Mouse (Mus musculus) lung, postnatal 0 days (tissue): ENCODE results near the gene Ctnnal1. TPM values are rescaled to one million over a fixed set of nuclear protein-coding genes. Genes with fewer than 3 reads are reported as not detected.

Source experiments
- ATAC-seq: fragments of 200-750 bp; cut with Nextera tagmentation; 2 replicates; pipeline ENCODE4 v1.8.0; 2017; ENCODE audit warnings: moderate library complexity
- DNase-seq: peaks from one replicate; pipeline ENCODE4 v3.0.0-alpha.2; 2016; ENCODE audit warnings: low spot score
- H3K27ac ChIP-seq: fragments of 300-500 bp; sonication (generic); 2 replicates; pipeline ENCODE4 v1.5.1; 2014; ENCODE audit warnings: antibody characterized with exemption, mild to moderate bottlenecking, low read length, mixed read lengths
- H3K27me3 ChIP-seq: fragments of 300-500 bp; sonication (generic); replicated peaks from 2 replicates; pipeline ENCODE4 v1.6.1; 2014; ENCODE audit warnings: low read length, mixed read lengths; ENCODE audit not compliant: insufficient read depth
- H3K36me3 ChIP-seq: fragments of 300-500 bp; sonication (generic); 2 replicates; pipeline ENCODE4 v1.6.1; 2014; ENCODE audit warnings: low read length, mixed read lengths; ENCODE audit not compliant: insufficient read depth
- H3K4me1 ChIP-seq: fragments of 300-500 bp; sonication (generic); 2 replicates; pipeline ENCODE4 v1.6.1; 2014; ENCODE audit warnings: antibody characterized with exemption, low read depth, low read length, mixed read lengths; ENCODE audit not compliant: insufficient read depth
- H3K4me2 ChIP-seq: fragments of 300-500 bp; sonication (generic); replicated peaks from 2 replicates; pipeline ENCODE4 v1.6.1; 2014; ENCODE audit warnings: low read depth, mild to moderate bottlenecking, low read length, moderate library complexity, mixed read lengths
- H3K4me3 ChIP-seq: fragments of 300-500 bp; sonication (generic); 2 replicates; pipeline ENCODE4 v1.5.1; 2014; ENCODE audit warnings: low read depth, low read length
- H3K9ac ChIP-seq: fragments of 300-500 bp; sonication (generic); replicated peaks from 2 replicates; pipeline ENCODE4 v1.6.1; 2014; ENCODE audit warnings: low read depth, mild to moderate bottlenecking
- H3K9me3 ChIP-seq: fragments of 300-500 bp; sonication (generic); 2 replicates; pipeline ENCODE4 v1.6.1; 2016; ENCODE audit warnings: low read length, mixed read lengths
- CTCF ChIP-seq: IDR thresholded peaks from 2 replicates; pipeline ENCODE4 v1.5.1; 2016; ENCODE audit warnings: antibody characterized with exemption, mild to moderate bottlenecking
- EP300 ChIP-seq: IDR thresholded peaks from 2 replicates; pipeline ENCODE4 v1.6.1; 2016; ENCODE audit warnings: antibody characterized with exemption, mild to moderate bottlenecking, control low read depth
- WGBS: fragments of 180-500 bp; shearing (Covaris S2); extraction: QIAGEN DNeasy Blood & Tissue Kit; methylation state at CpG from one replicate; pipeline ENCODE4 v1.1.7; 2014; 5-methylcytosine and 5-hydroxymethylcytosine counted together
- polyA plus RNA-seq: library from polyadenylated mRNA; unstranded; fragments of >200 nt; fragmentation: Nextera tagmentation; extraction: Ambion mirVana; gene quantifications from 2 replicates; pipeline ENCODE4 v1.2.1, GENCODE M21; 2015

Gene Ctnnal1
- polyA plus RNA-seq, 1 experiment from 2014 or later, result 16.1 TPM

DNA sequence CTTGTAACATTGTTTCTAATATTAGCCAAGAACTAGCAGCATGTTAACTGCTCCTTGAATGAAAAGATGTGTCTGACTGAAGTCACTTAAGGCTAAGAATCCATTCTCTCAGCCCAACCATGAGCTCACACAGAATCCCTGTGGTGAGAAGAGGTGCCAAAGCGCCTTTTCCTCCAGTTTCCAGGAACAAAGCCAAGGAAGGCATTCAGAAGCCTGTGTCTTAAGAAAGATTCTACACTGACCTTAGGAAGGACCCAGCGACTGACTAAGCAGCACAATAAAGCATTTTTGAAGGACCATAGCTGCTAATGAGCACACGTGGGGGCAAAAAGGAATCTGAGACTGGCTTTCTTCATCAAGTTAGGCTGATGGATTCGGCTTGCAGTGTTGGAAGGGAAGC, 983 bp upstream of the Ctnnal1 start:
- WGBS, result 48% methylated on average over 4 of the region's 4 CpGs
- TF ChIP-seq CTCF (no peak), EP300 (no peak)
- H3K4me2 ChIP-seq, result no peak overlapping the region
- no peak overlapping the region for H3K9ac ChIP-seq
- H3K27me3 ChIP-seq, result no peaks in the 10 kb centered on the region
- H3K36me3 ChIP-seq, result no peaks in the 10 kb centered on the region; the same call in 1 of the 2 replicates
- DNase-seq (peak; percentile 71), ATAC-seq (no peak)
- peak overlapping the region; percentile 34; the same call in 1 of the 2 replicates for H3K27ac ChIP-seq
- H3K9me3 ChIP-seq, result no peaks in the 10 kb centered on the region
- no peak overlapping the region for H3K4me3 ChIP-seq
- H3K4me1 ChIP-seq, result no peaks in the 10 kb centered on the region; the same call in 1 of the 2 replicates

GRCm38 (mm10) chr4:56864417-56865001, 479 bp downstream of the Ctnnal1 start:
- peak; percentile 44; the same call in 1 of the 2 replicates for TF ChIP-seq CTCF
- TF ChIP-seq EP300, result no peak
- ATAC-seq (peak; percentile 64), DNase-seq (peak; percentile 63)
- Histone ChIP-seq H3K4me3 (peak overlapping the region; percentile 65), H3K9me3 (no peaks in the 10 kb centered on the region), H3K36me3 (no peaks in the 10 kb centered on the region), H3K27ac (peak overlapping the region; percentile 91), H3K9ac (peak overlapping the region; percentile 63), H3K4me1 (no peaks in the 10 kb centered on the region; the same call in 1 of the 2 replicates), H3K4me2 (peak overlapping the region; percentile 96), H3K27me3 (no peaks in the 10 kb centered on the region)
- WGBS, result under 1% methylated on average over 47 of the region's 49 CpGs

GRCm38 (mm10) chr4:56864016-56864415, 972 bp downstream of the Ctnnal1 start:
- Histone ChIP-seq H3K4me2 (peak overlapping the region; percentile 96), H3K4me1 (no peaks in the 10 kb centered on the region; the same call in 1 of the 2 replicates), H3K4me3 (peak overlapping the region; percentile 65), H3K9ac (peak overlapping the region; percentile 63; the same call in 1 of the 2 replicates), H3K27ac (peak overlapping the region; percentile 91; the same call in 1 of the 2 replicates), H3K9me3 (no peaks in the 10 kb centered on the region), H3K27me3 (no peaks in the 10 kb centered on the region), H3K36me3 (no peaks in the 10 kb centered on the region)
- TF ChIP-seq EP300 (no peak), CTCF (no peak)
- ATAC-seq (no peak), DNase-seq (peak; percentile 53)
- WGBS, result 31% methylated on average over 4 of the region's 4 CpGs

DNA sequence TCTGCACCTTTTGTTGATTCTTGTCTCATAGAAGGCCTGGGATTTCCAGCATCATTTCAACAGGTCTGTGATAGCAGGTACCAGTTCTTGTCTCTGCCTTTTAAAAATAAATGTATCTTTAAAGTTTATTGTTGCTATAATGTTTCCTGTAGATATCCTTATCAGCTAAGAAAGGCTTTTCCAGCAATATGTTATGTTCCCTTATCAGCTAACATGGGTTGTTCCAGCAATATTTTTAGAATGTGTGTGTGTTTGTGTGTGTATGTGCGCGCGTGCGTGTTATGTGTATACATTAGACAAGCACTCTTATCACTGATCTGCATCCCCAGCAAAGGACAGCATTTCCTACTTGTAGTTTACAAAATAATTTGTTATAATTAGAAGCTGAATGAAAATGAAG, 3.4 kb downstream of the Ctnnal1 start:
- Histone ChIP-seq H3K4me2 (no peak overlapping the region), H3K27me3 (no peaks in the 10 kb centered on the region), H3K9ac (no peak overlapping the region), H3K4me1 (no peaks in the 10 kb centered on the region; the same call in 1 of the 2 replicates), H3K27ac (no peak overlapping the region), H3K4me3 (no peak overlapping the region), H3K9me3 (no peaks in the 10 kb centered on the region), H3K36me3 (no peaks in the 10 kb centered on the region)
- no peak for TF ChIP-seq CTCF
- DNase-seq (no peak), ATAC-seq (no peak)
- WGBS, result 72% methylated on average over 4 of the region's 4 CpGs

GRCm38 (mm10) chr4:56858733-56859132, 6.3 kb downstream of the Ctnnal1 start:
- WGBS, result 75% methylated on average over 9 of the region's 9 CpGs
- DNase-seq (no peak), ATAC-seq (no peak)
- H3K27ac ChIP-seq, result no peak overlapping the region
- H3K9me3 ChIP-seq, result no peaks in the 10 kb centered on the region
- TF ChIP-seq EP300 (no peak), CTCF (no peak)
- H3K4me3 ChIP-seq, result no peak overlapping the region
- no peak overlapping the region for H3K4me2 ChIP-seq
- H3K9ac ChIP-seq, result no peak overlapping the region
- no peaks in the 10 kb centered on the region for H3K27me3 ChIP-seq
- no peaks in the 10 kb centered on the region for H3K36me3 ChIP-seq
- H3K4me1 ChIP-seq, result no peaks in the 10 kb centered on the region; the same call in 1 of the 2 replicates

DNA sequence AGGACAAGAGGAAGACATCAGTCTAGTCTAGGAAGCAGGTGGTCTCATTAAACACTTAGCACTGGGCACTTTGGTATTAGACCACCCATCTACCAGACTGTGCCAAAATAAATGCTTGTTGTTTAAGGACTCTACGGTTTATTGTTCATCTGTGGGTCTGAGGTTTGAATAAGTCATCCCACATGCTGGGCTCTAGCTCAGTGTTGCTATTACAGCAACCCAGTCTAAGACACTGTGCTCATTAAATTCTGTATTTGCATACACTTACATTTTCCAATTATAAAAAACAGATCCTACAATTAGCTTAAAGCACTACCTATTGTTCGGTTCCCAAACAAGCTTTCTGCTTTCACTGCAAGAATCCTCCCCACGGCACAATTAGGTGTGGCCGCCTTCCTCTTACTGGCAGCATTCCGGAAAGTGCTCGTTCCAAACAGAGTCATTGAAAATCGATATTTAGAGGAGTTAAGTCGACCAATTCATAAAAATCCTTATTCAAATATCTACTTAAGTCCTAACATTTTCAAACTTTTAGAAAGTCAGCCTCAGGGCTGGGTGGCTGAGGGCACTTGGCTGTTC, 8.5 kb downstream of the Ctnnal1 start:
- Histone ChIP-seq H3K9ac (no peak overlapping the region), H3K36me3 (no peaks in the 10 kb centered on the region), H3K9me3 (no peaks in the 10 kb centered on the region), H3K27me3 (no peaks in the 10 kb centered on the region), H3K4me1 (no peaks in the 10 kb centered on the region), H3K4me2 (no peak overlapping the region), H3K27ac (no peak overlapping the region), H3K4me3 (no peak overlapping the region)
- ATAC-seq, result no peak
- no peak for DNase-seq
- 77% methylated on average over 8 of the region's 8 CpGs for WGBS
- TF ChIP-seq CTCF (no peak), EP300 (no peak)
